Mouse (Mus musculus) forebrain, embryonic 11.5 days (tissue): ENCODE results near the gene Hip1r. TPM values are rescaled to one million over a fixed set of nuclear protein-coding genes. Genes with fewer than 3 reads are reported as not detected.

Experiments used
- ATAC-seq: fragments of 200-750 bp; cut with Nextera tagmentation; replicated peaks from 2 replicates; pipeline ENCODE4 v1.8.0; 2017; ENCODE audit warnings: moderate TSS enrichment; ENCODE audit not compliant: low FRiP score
- DNase-seq: peaks from one replicate; pipeline ENCODE4 v3.0.0-alpha.2; 2017; ENCODE audit warnings: low spot score
- H3K27ac ChIP-seq: fragments of 300-500 bp; sonication (generic); 2 replicates; pipeline ENCODE4 v1.5.1; 2014; ENCODE audit warnings: low read depth, low read length
- H3K27me3 ChIP-seq: fragments of 300-500 bp; sonication (generic); 2 replicates; pipeline ENCODE4 v1.6.1; 2014; ENCODE audit warnings: mild to moderate bottlenecking, low read length, mixed read lengths; ENCODE audit not compliant: control insufficient read depth, insufficient read depth
- H3K36me3 ChIP-seq: fragments of 300-500 bp; sonication (generic); 2 replicates; pipeline ENCODE4 v1.6.1; 2014; ENCODE audit warnings: mild to moderate bottlenecking, low read length, moderate library complexity, mixed read lengths; ENCODE audit not compliant: control insufficient read depth, insufficient read depth
- H3K4me1 ChIP-seq: fragments of 300-500 bp; sonication (generic); replicated peaks from 2 replicates; pipeline ENCODE4 v1.6.1; 2014; ENCODE audit warnings: low read length, mixed read lengths; ENCODE audit not compliant: control insufficient read depth, insufficient read depth
- H3K4me2 ChIP-seq: fragments of 300-500 bp; sonication (generic); 2 replicates; pipeline ENCODE4 v1.6.1; 2014; ENCODE audit warnings: low read depth, mild to moderate bottlenecking, low read length, moderate library complexity, mixed read lengths; ENCODE audit not compliant: severe bottlenecking
- H3K4me3 ChIP-seq: fragments of 300-500 bp; sonication (generic); 2 replicates; pipeline ENCODE4 v1.5.1; 2014; ENCODE audit warnings: low read depth, low read length
- H3K9ac ChIP-seq: fragments of 300-500 bp; sonication (generic); 2 replicates; pipeline ENCODE4 v1.6.1; 2014; ENCODE audit warnings: low read length
- H3K9me3 ChIP-seq: fragments of 300-500 bp; sonication (generic); 2 replicates; pipeline ENCODE4 v1.6.1; 2016; ENCODE audit warnings: low read length, mixed read lengths; ENCODE audit not compliant: control insufficient read depth
- WGBS: fragments of 180-500 bp; shearing (Covaris S2); extraction: QIAGEN DNeasy Blood & Tissue Kit; methylation state at CpG from one replicate; pipeline ENCODE4 v1.1.7; 2014; 5-methylcytosine and 5-hydroxymethylcytosine counted together
- polyA plus RNA-seq: library from polyadenylated mRNA; unstranded; fragments of >200 nt; fragmentation: Nextera tagmentation; extraction: Ambion mirVana; gene quantifications from 2 replicates; pipeline ENCODE4 v1.2.1, GENCODE M21; 2014

The Hip1r gene
- polyA plus RNA-seq, 1 experiment from 2014 or later, result 7.3 TPM

GRCm38 (mm10) chr5:124027702-124028470, 54.5 kb downstream of the Hip1r start:
- Histone ChIP-seq H3K4me2 (peak overlapping the region; percentile 18; the same call in 1 of the 2 replicates), H3K27ac (peak overlapping the region; percentile 46; the same call in 1 of the 2 replicates), H3K9me3 (no peaks in the 10 kb centered on the region), H3K4me1 (peaks cover 33% of the 10 kb centered on the region), H3K4me3 (no peak overlapping the region), H3K36me3 (no peaks in the 10 kb centered on the region), H3K9ac (no peak overlapping the region; the same call in 1 of the 2 replicates), H3K27me3 (no peaks in the 10 kb centered on the region)
- WGBS, result 55% methylated on average over 19 of the region's 19 CpGs
- ATAC-seq, result no peak
- no peak for DNase-seq

GRCm38 (mm10) chr5:124028680-124029079, 55.3 kb downstream of the Hip1r start:
- no peak overlapping the region for H3K4me3 ChIP-seq

DNA sequence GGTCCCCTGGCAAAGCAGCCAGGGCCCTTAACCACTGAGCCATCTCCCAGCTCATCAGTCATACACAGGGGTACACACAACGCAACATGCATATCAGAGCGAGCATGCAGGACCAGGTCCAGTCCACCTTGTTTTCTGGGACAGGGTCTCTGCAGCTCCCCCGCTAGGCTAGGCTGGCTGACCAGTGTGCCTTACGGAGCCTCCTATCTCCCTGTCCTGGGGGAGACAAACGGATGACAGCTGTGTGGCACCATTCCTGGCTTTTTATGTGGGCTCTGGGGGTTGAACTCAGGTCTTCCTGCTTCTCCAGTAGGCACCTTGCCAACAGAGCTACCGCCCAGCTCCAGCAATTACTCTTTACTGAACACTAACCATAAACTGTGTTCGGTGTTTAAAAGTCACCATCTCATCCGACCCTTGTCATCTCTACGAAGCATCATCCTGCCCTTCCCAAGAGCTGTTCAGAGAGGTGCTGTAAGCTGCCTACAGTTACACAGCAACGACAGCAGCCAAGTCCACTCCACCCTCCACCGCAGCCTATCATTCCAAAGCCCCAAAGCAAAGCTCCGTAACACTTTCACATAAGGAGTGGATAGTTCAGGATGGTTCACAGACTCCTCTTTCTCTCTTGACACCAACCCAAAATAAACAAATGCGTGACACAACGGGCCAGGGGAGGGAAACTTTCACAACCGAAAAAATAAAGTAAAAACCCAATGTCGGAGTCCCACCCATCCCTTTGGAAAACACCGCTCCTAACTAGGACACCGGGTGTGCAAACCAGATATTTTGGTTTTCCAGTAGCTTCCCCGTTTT, 56.0 kb downstream of the Hip1r start:
- Histone ChIP-seq H3K36me3 (no peaks in the 10 kb centered on the region), H3K9me3 (no peaks in the 10 kb centered on the region), H3K27ac (no peak overlapping the region), H3K4me1 (peaks cover 33% of the 10 kb centered on the region), H3K27me3 (no peaks in the 10 kb centered on the region), H3K4me3 (no peak overlapping the region), H3K4me2 (peak overlapping the region; percentile 11; the same call in 1 of the 2 replicates), H3K9ac (no peak overlapping the region)
- WGBS, result 95% methylated on average over 19 of the region's 19 CpGs
- DNase-seq (no peak), ATAC-seq (no peak)

More at GRCm38 (mm10) chr5:124028680-124029079, 55.3 kb downstream of the Hip1r start:
- Histone ChIP-seq H3K9me3 (no peaks in the 10 kb centered on the region), H3K27ac (peak overlapping the region; percentile 25; the same call in 1 of the 2 replicates), H3K27me3 (no peaks in the 10 kb centered on the region), H3K4me2 (peak overlapping the region; percentile 18; the same call in 1 of the 2 replicates), H3K9ac (no peak overlapping the region; the same call in 1 of the 2 replicates), H3K36me3 (no peaks in the 10 kb centered on the region), H3K4me1 (peaks cover 33% of the 10 kb centered on the region)
- 68% methylated on average over 7 of the region's 7 CpGs for WGBS
- DNase-seq (no peak), ATAC-seq (no peak)

DNA sequence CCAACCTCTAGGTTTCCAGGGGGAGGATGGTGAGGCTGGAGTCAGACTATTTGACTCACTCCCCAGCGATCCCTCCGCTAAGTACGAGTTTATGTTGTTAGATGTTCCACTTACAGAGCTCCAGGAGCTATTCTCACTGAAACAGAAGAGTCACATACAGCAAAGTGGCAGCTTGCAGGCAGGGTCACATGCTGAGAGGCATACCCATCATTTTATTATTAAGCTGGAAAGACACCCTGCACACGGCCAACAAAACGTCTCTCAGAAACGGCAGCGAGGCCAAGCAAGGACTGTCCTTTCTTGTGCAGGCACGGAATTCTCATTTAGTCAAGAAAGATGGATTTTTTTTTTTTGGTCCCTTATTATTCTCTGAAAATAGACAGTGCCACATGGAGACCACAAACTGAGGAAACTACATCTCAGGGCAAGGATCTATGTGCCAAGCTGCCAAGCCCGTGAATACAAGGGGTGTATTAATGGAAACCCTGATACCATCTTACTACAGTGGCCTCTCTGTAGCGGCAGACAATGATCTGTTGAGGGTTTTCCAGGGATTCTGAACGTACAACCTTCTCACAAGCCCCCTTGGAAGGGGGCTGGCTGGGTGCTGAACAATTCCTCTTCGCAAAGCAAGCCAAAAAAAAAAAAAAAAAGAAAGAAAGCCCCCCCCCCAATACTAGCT, 57.1 kb downstream of the Hip1r start:
- ATAC-seq, result no peak

DNA sequence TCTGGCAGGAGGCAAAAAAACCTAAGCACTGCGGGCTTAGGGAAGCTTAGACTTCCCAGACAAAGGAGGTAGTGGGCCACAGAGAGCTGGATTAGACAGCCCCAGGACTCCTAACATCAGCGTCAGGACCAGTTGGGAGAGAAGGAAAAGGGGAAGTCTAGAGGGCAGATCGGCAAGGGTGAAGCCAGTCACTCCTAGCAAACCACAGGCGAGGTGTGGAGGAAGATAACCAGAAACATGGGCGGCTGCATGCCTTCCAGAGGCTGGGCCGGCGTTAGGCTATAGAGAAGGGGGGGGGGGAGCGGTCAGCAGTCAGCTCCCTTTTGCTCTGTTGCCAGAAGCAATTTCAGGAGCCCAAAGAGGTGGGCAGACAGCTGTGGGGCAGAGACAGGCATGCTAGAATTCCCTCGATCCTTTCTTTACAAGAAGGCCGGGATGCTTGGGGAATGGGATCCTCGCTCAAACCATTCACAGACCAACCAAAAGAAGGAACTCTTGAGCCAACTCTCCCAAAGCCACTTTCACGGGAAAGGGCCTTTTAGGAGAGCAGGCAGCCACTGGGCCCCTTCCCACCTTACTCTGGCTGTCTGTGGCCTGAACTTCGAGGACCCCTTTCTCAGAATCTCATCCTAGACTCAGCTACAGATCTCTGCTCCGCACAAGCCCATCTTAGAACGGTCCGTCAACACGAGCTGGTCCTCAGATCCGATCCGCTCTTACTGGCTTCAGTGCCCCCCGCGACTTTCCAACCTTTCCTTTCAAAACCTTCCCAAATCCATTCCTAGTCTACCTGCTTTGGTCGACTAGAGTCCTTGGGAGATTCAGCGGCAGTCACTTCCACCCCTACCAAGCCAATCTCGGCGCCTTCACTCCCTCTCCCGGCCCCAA, 57.9 kb downstream of the Hip1r start:
- Histone ChIP-seq H3K9me3 (no peaks in the 10 kb centered on the region), H3K4me3 (peak overlapping the region; percentile 92), H3K4me1 (peaks cover 23% of the 10 kb centered on the region)

More for the DNA sequence above, 57.1 kb downstream of the Hip1r start:
- Histone ChIP-seq H3K9me3 (no peaks in the 10 kb centered on the region), H3K4me2 (peak overlapping the region; percentile 84), H3K36me3 (no peaks in the 10 kb centered on the region), H3K4me1 (peaks cover 28% of the 10 kb centered on the region), H3K9ac (peak overlapping the region; percentile 96), H3K27me3 (no peaks in the 10 kb centered on the region), H3K4me3 (peak overlapping the region; percentile 92), H3K27ac (peak overlapping the region; percentile 78)
- DNase-seq, result no peak
- 43% methylated on average over 12 of the region's 12 CpGs for WGBS

DNA sequence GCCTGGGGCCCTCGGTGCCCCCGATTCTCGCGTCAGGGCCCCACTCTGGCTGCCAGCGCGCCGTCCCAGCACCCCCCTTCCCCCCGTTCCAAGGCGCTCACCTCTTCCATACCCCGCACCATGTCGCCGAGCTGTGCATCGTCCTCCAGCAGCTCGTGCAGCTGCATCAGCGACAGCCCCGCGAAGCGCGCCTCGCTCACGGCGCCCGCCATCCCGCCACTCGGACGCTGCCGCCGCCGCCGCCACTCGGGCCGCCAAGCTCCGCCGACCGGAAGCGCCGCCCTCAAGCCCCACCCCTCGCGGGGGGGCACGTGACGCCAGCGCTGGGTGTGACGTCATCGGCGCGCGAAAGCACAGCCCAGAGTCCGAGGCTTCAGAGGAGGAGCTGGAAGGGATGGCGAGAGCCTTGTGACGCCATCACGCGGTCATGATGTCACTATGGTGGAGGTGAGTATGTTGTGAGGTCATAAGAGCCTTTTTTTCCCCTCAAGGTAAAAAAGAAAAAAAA, 58.6 kb downstream of the Hip1r start, which contains the start of gene Vps37b:
Vps37b (minus strand) TSS at position 270 of the 508 bp plus-strand sequence.
- Histone ChIP-seq H3K27me3 (no peaks in the 10 kb centered on the region), H3K4me3 (peak within 1 kb of the TSS; percentile 92), H3K27ac (peak within 1 kb of the TSS; percentile 78), H3K36me3 (no peaks in the 10 kb centered on the region), H3K4me1 (peaks cover 24% of the 10 kb centered on the region), H3K4me2 (peak within 1 kb of the TSS; percentile 84), H3K9ac (peak within 1 kb of the TSS; percentile 96), H3K9me3 (no peaks in the 10 kb centered on the region)
- peak; percentile 96 for DNase-seq
- ATAC-seq, result peak; percentile 79
- WGBS, result under 1% methylated on average over 52 of the region's 52 CpGs

More for the DNA sequence above, 57.9 kb downstream of the Hip1r start:
- Histone ChIP-seq H3K4me2 (peak overlapping the region; percentile 84), H3K27ac (peak overlapping the region; percentile 78), H3K27me3 (no peaks in the 10 kb centered on the region), H3K9ac (peak overlapping the region; percentile 96), H3K36me3 (no peaks in the 10 kb centered on the region)
- ATAC-seq, result peak; percentile 26
- peak; percentile 67 for DNase-seq
- under 1% methylated on average over 25 of the region's 26 CpGs for WGBS

DNA sequence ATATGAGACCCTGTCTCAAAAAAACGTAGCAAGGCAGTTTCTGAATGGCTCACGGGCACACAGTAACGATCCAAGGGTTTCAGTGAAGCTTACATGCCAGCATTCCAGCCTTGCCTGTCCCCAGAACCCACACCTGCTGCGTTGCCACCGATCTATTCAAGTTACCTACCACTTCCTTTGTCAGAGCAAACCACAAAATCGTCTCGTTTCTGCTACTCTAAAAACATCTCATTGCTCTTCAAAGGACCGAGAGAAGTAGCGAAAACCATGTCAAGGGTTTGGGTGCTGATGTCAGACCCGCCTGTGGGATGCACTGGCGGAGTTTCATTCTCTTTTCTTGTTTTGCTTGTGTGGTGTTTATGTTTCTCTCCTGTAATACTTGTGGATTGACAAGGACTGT, 61.0 kb downstream of the Hip1r start:
- Histone ChIP-seq H3K4me1 (peaks cover 15% of the 10 kb centered on the region), H3K9ac (no peak overlapping the region), H3K27me3 (no peaks in the 10 kb centered on the region), H3K36me3 (no peaks in the 10 kb centered on the region), H3K9me3 (no peaks in the 10 kb centered on the region), H3K4me3 (no peak overlapping the region), H3K4me2 (no peak overlapping the region), H3K27ac (no peak overlapping the region)
- 82% methylated on average over 11 of the region's 11 CpGs for WGBS
- DNase-seq (no peak), ATAC-seq (no peak)
